Mouse (Mus musculus) olfactory bulb, adult 2 months (tissue): ENCODE data around the gene Slc1a5.

Source experiments
- CTCF ChIP-seq: fragments of 200-500 bp; IDR thresholded peaks from 2 replicates; pipeline ENCODE4 v1.5.1; 2012; ENCODE audit warnings: low read depth, mild to moderate bottlenecking, low read length, moderate library complexity; ENCODE audit not compliant: insufficient read depth
- POLR2A ChIP-seq: fragments of 200-500 bp; IDR thresholded peaks from 2 replicates; pipeline ENCODE4 v1.6.1; 2012; ENCODE audit warnings: mild to moderate bottlenecking, low read depth, low read length, moderate library complexity; ENCODE audit not compliant: insufficient read depth

DNA sequence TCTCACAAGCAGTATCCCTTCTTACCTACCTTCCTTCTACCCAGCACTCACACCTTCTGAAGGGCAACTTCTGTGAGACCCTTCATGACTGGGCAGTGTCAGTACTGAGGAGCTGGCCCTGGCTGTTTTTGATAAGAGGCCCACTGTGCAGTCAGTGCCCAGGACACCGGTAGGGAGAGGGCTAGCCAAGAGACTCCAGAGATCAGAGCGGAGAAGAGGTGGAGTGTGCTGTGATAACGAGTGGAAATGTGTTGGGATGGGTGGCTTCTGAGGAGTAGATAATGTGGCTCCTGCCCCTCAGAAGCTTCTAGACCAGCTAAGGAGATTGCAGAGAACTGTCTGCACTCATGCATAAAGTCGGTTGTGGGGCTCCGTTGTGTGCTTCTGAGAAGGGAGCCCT is 38.7 kb downstream of the Slc1a5 start:
- TF ChIP-seq CTCF (no peak), POLR2A (no peak)
